Mouse (Mus musculus) B cell, adult 2 months (primary cell): ENCODE measurements around the gene Gm14322.
"Not testable (repeated sequence)": the region's sequence is repeated elsewhere in the genome, so short reads cannot be mapped to it uniquely, and the experiment has no call there.

Experiments
- DNase-seq, 2 experiments: peaks; one replicate each; pipeline ENCODE4 v3.0.0; 2022

The Gm14322 gene

GRCm38 (mm10) chr2:177758941-177759558, at the start of gene Gm14322:
TSS of gene Gm14322 (plus strand) at chr2:177759288.
- peak in 1 of 2 experiments; percentile 6 for DNase-seq

GRCm38 (mm10) chr2:177741487-177741886, 17.6 kb upstream of the Gm14322 start:
- DNase-seq, result not testable (repeated sequence)

DNA sequence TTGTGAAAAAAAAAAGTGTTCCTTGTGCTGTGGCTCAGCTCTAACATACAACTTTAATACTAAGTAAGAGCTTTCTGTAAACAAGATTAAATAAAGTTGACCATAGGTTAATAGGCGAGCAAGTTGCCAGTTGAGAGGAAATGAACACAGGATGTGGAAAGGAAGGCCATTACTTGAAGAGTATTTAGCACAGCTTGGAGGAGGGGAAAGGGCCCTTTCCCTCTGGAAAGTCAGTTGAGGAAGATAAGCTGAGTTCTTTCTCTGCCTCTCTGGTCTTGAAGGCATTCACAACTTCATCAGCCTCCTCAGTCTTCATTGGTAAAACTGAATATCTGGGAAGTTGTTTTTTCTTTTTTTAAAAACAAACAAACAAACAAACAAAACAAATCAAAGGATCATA, 28.3 kb downstream of the Gm14322 start:
- DNase-seq, result not testable (repeated sequence)

- DNase-seq, result not testable (repeated sequence)
Measured at GRCm38 (mm10) chr2:177806170-177806569, 47.1 kb downstream of the Gm14322 start.
